Mouse (Mus musculus): ENCODE measurements around the gene Ercc8. TPM values are rescaled to one million over a fixed set of nuclear protein-coding genes. Genes with fewer than 3 reads are reported as not detected.

Gene Ercc8
- 1 to 10 TPM; 6.5 to 7.0 TPM for total RNA-seq (2023)

DNA sequence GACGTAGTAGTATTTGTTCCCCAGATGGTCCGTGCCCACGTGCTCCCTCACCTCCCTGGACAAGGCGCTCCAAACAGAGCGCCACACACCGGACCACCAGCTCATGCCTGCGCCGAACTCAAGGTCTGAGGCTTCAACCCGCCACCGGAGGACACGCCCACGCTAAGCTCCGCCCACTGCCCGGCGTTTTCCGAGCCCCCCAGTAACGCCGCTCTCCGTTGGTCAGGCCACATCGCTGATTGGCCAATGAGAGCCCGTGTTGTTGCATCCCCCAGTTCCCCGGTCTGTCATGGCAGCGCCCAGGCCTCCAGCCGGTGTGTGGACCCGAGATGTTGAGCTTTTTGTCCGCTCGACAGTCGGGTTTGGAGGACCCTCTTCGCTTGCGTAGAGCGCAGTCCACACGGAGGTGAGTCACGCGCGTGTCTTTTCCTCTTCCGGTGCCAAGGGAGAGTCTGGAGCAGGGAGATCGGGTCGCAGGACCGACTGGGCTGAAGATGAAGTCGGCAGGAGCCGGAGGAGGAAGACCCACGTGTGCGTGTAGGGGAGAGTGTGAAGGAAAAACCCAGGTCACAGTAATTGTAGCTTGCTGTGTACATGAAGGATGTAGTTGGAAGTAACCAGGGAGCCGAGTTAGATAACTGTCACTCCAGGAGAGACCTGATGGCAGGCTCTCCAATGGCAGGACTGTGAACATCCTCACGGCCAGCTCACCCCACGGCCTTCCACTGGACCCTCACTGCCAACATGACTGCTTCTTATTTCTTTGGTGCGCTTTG lies at the start of gene Ercc8, which contains the start of gene Ndufaf2:
TSS of gene Ercc8 (plus strand) at position 267 of the 776 bp plus-strand sequence.
TSS of gene Ndufaf2 (minus strand) at position 159 of the 776 bp plus-strand sequence.

GRCm38 (mm10) chr13:108214081-108214484 lies 55.6 kb downstream of the Ercc8 start, which contains the start of gene Elovl7:
Elovl7 (plus strand) TSS chr13:108214404.

Other genes with a start within 250 kb of the Ercc8 start
- 10 to 100 TPM; 21.8 to 30.9 TPM for gene Smim15, start 114.3 kb upstream of the Ercc8 start, total RNA-seq (2023)
- gene Ndufaf2, start 108 bp upstream of the Ercc8 start, total RNA-seq (2023): 1 to 10 TPM; 1.7 to 4.7 TPM
- 1 to 10 TPM; 6.0 to 7.5 TPM for gene Elovl7, start 55.7 kb downstream of the Ercc8 start, total RNA-seq (2023)
- 10 to 100 TPM; 41.2 to 43.5 TPM for gene Depdc1b, start 157.6 kb downstream of the Ercc8 start, total RNA-seq (2023)

Data from neutrophil, adult 59 days (primary cell).